Mouse (Mus musculus) adrenal gland, adult 8-10 months (tissue): Measurements from ENCODE around the gene Atp2a3. TPM values are rescaled to one million over a fixed set of nuclear protein-coding genes. Genes with fewer than 3 reads are reported as not detected.

Source experiments
- DNase-seq: peaks from one replicate; pipeline ENCODE4 v3.0.0; 2022
- microRNA-seq, 2 experiments: library from miRNA; unstranded; fragments of <30 nt; microRNA quantifications; one replicate each; pipeline ENCODE4 v1.2.0; 2022
- total RNA-seq, 4 experiments: library from RNA; stranded (reverse); gene quantifications; 2 replicates each; pipeline ENCODE4 v1.2.4; 2022

The Atp2a3 gene
- total RNA-seq, 4 experiments from 2014 or later = 10.6 to 19.8 (median 12.4) TPM

DNA sequence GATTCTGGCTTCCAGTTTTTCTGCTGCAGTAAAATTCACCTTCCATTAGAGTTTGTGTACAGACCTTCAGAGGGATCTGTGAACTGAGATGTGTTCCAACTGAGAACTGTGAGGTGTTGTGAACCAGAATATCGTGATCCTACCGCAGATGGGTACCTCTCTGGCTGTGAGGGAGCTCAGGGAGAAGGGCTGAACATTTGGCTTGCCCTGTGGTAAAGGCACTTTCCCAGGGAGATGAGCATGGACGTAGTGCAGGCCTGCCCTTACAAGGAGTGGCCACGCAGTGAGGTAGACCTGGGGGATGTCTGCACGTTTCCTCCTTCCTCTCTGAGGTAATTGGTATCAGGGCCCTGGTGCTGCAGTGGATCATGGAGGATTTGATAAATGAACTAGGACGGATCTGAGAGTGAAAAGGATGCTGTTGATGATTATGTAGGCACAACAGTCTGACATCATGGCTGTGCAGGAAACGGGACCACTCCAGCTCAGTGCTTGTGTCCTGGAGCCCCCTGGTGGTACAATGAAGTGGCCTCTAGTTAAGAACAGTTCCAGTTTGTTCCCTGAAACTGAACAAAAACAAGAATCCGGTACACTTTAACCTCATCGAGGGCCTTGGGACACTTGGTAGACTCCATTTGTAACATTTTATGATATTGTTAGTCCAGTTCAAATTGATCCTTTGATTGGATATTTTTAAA, 78.3 kb downstream of the Atp2a3 start:
- DNase-seq = no peak

Small RNAs within 50 kb of the gene (microRNA-seq; reads per million reads assigned to microRNA genes)
- 0 reads per million in 2 experiments for gene Gm44467

Other genes starting within 250 kb of the Atp2a3 start
- 10 to 100 TPM; 24.0 to 28.5 (median 27.5) TPM for gene Cyb5d2, start 165.0 kb upstream of the Atp2a3 start, total RNA-seq
- 10 to 100 TPM; 40.9 to 59.8 (median 49.6) TPM for gene Zzef1, start 164.9 kb upstream of the Atp2a3 start, total RNA-seq
- gene P2rx1, start 37.9 kb downstream of the Atp2a3 start, total RNA-seq = under 1 TPM; 0.38 to 0.66 (median 0.46) TPM
- 10 to 100 TPM in 2 of 4 experiments, 1 to 10 TPM in 2; 4.9 to 16.6 (median 10.8) TPM for gene Camkk1, start 57.8 kb downstream of the Atp2a3 start, total RNA-seq
- 10 to 100 TPM; 11.7 to 19.3 (median 14.4) TPM for gene Ncbp3, start 86.6 kb downstream of the Atp2a3 start, total RNA-seq
- under 1 TPM; 0.49 to 0.91 (median 0.60) TPM for gene Itgae, start 129.4 kb downstream of the Atp2a3 start, total RNA-seq
- under 1 TPM; 0.26 to 0.71 (median 0.49) TPM for gene Haspin, start 177.1 kb downstream of the Atp2a3 start, total RNA-seq
- 1 to 10 TPM; 2.2 to 5.2 (median 2.6) TPM for gene P2rx5, start 199.3 kb downstream of the Atp2a3 start, total RNA-seq
- gene Emc6, start 215.9 kb downstream of the Atp2a3 start, total RNA-seq = 10 to 100 TPM; 47.4 to 77.6 (median 63.9) TPM
- 100 to 1,000 TPM in 1 of 4 experiments, 10 to 100 TPM in 3; 61.0 to 105 (median 84.6) TPM for gene Tax1bp3, start 215.9 kb downstream of the Atp2a3 start, total RNA-seq
- 10 to 100 TPM; 15.3 to 26.2 (median 20.2) TPM for gene Ctns, start 237.9 kb downstream of the Atp2a3 start, total RNA-seq
- gene Shpk, start 238.3 kb downstream of the Atp2a3 start, total RNA-seq = 10 to 100 TPM; 12.0 to 19.3 (median 14.2) TPM